Mouse (Mus musculus): ENCODE results near the gene Hfm1. TPM values are rescaled to one million over a fixed set of nuclear protein-coding genes. Genes with fewer than 3 reads are reported as not detected.
A peak's percentile ranks its signal among the peaks of the same experiment; 100 is the strongest.

Gene Hfm1
- polyA plus RNA-seq, 1 experiment from 2014 or later = 5.1 TPM

DNA sequence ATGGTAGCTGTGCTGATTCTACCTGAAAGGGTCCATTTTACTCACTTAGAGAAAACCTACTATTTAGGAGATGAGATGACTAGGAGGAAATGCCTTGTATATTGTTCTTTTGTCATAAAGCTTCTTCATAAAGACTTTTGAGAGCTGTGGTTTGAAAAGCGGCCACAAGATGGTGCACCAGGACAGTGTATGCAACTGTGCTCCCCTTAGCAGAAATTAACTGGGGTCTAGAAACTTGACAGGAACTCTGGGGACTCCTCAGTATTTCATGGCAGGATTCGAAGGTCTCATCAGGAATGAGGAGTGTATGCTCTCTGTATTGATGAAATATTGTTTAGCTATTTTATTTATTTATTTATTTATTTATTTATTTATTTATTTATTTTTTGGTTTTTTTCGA lies 65.7 kb downstream of the Hfm1 start:
- no peaks in the 10 kb centered on the region for H3K36me3 ChIP-seq (ENCODE audit: control insufficient read depth, insufficient read depth)
- H3K9me3 ChIP-seq (ENCODE audit: control insufficient read depth, low read length) = no peaks in the 10 kb centered on the region
- no peak overlapping the region for H3K27ac ChIP-seq (ENCODE audit: low read length)
- H3K4me1 ChIP-seq (replicated peaks; ENCODE audit: control insufficient read depth, insufficient read depth, low read length) = no peaks in the 10 kb centered on the region
- H3K9ac ChIP-seq (replicated peaks; ENCODE audit: low read depth, low read length) = no peak overlapping the region
- no peak overlapping the region for H3K4me2 ChIP-seq (ENCODE audit: low read length)
- no peaks in the 10 kb centered on the region for H3K27me3 ChIP-seq (replicated peaks; ENCODE audit: control insufficient read depth, insufficient read depth, low read length)
- H3K4me3 ChIP-seq (replicated peaks; ENCODE audit: low read length) = no peak overlapping the region
- peak; percentile 75 for ATAC-seq
- 37% methylated on average over 3 of the region's 3 CpGs for WGBS

- Histone ChIP-seq H3K36me3 (ENCODE audit: control insufficient read depth, insufficient read depth) (no peaks in the 10 kb centered on the region), H3K4me2 (ENCODE audit: low read length) (no peak overlapping the region), H3K4me1 (replicated peaks; ENCODE audit: control insufficient read depth, insufficient read depth, low read length) (no peaks in the 10 kb centered on the region), H3K27ac (ENCODE audit: low read length) (no peak overlapping the region), H3K9ac (replicated peaks; ENCODE audit: low read depth, low read length) (no peak overlapping the region), H3K27me3 (replicated peaks; ENCODE audit: control insufficient read depth, insufficient read depth, low read length) (no peaks in the 10 kb centered on the region), H3K9me3 (ENCODE audit: control insufficient read depth, low read length) (no peaks in the 10 kb centered on the region), H3K4me3 (replicated peaks; ENCODE audit: low read length) (no peak overlapping the region)
- no peak for ATAC-seq
- WGBS = 86% methylated on average over 3 of the region's 3 CpGs
These were observed 72.8 kb downstream of the Hfm1 start for GRCm38 (mm10) chr5:106853284-106853683.

GRCm38 (mm10) chr5:106847045-106847444 lies 79.1 kb downstream of the Hfm1 start:
- ATAC-seq = no peak
- H3K36me3 ChIP-seq (ENCODE audit: control insufficient read depth, insufficient read depth) = no peaks in the 10 kb centered on the region

DNA sequence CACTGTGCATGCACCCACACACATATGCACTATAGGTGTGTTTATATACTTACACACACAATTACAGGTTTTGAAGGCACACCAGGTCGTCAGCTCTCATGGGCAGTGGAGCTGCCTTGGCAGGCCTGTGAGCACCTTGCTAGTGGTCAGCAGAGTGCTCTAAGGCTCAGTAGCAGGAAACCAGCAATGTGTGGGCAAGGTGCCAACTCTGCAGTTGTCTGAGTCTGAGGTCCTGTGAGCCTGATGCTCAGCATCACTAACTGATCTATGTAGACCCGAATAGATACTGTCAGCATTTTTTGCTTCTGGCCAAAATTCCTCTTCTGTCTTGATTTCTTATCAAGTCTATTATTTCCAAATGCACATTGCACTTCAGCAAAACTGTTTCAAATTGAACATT lies 82.2 kb downstream of the Hfm1 start:
- no peak overlapping the region for H3K9ac ChIP-seq (replicated peaks; ENCODE audit: low read depth, low read length)
- ATAC-seq = no peak
- no peak overlapping the region for H3K4me2 ChIP-seq (ENCODE audit: low read length)
- H3K27ac ChIP-seq (ENCODE audit: low read length) = no peak overlapping the region
- H3K4me1 ChIP-seq (replicated peaks; ENCODE audit: control insufficient read depth, insufficient read depth, low read length) = no peaks in the 10 kb centered on the region
- no peaks in the 10 kb centered on the region for H3K27me3 ChIP-seq (replicated peaks; ENCODE audit: control insufficient read depth, insufficient read depth, low read length)
- no peak overlapping the region for H3K4me3 ChIP-seq (replicated peaks; ENCODE audit: low read length)
- H3K36me3 ChIP-seq (ENCODE audit: control insufficient read depth, insufficient read depth) = no peaks in the 10 kb centered on the region
- WGBS = 88% methylated on average over 2 of the region's 2 CpGs
- no peaks in the 10 kb centered on the region for H3K9me3 ChIP-seq (ENCODE audit: control insufficient read depth, low read length)

More at GRCm38 (mm10) chr5:106847045-106847444, 79.1 kb downstream of the Hfm1 start:
- H3K9me3 ChIP-seq (ENCODE audit: control insufficient read depth, low read length) = no peaks in the 10 kb centered on the region
- no peaks in the 10 kb centered on the region for H3K4me1 ChIP-seq (replicated peaks; ENCODE audit: control insufficient read depth, insufficient read depth, low read length)
- H3K9ac ChIP-seq (replicated peaks; ENCODE audit: low read depth, low read length) = no peak overlapping the region
- no peak overlapping the region for H3K27ac ChIP-seq (ENCODE audit: low read length)
- no peaks in the 10 kb centered on the region for H3K27me3 ChIP-seq (replicated peaks; ENCODE audit: control insufficient read depth, insufficient read depth, low read length)
- no peak overlapping the region for H3K4me2 ChIP-seq (ENCODE audit: low read length)
- H3K4me3 ChIP-seq (replicated peaks; ENCODE audit: low read length) = no peak overlapping the region

DNA sequence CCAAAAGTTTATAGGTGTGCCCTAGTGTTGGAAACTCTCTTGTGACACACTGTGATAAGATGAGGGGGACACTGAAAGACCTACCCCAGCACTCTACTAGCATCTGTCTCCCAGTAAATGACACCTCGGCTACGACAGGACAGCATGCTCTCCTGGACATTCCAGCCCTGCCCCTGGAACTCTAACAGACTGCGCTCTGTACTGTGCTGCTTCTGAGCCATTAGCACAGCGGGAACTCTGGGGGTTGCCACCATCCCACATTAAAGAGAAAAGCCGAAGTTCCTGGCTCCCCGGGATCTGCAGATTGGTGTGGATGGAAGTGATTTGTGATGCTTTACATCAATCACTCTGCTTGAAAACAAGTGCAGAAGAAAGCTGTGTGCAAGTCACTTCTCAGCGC lies 93.1 kb downstream of the Hfm1 start:
- 23% methylated on average over 7 of the region's 7 CpGs for WGBS
- no peak for ATAC-seq

GRCm38 (mm10) chr5:106831401-106831800 lies 94.7 kb downstream of the Hfm1 start:
- H3K4me1 ChIP-seq (replicated peaks; ENCODE audit: control insufficient read depth, insufficient read depth, low read length) = no peaks in the 10 kb centered on the region
- 84% methylated on average over 6 of the region's 6 CpGs for WGBS
- no peak overlapping the region for H3K9ac ChIP-seq (replicated peaks; ENCODE audit: low read depth, low read length)
- no peaks in the 10 kb centered on the region for H3K27me3 ChIP-seq (replicated peaks; ENCODE audit: control insufficient read depth, insufficient read depth, low read length)
- H3K27ac ChIP-seq (ENCODE audit: low read length) = no peak overlapping the region
- ATAC-seq = no peak
- no peaks in the 10 kb centered on the region for H3K36me3 ChIP-seq (ENCODE audit: control insufficient read depth, insufficient read depth)
- H3K9me3 ChIP-seq (ENCODE audit: control insufficient read depth, low read length) = no peaks in the 10 kb centered on the region
- H3K4me2 ChIP-seq (ENCODE audit: low read length) = no peak overlapping the region
- H3K4me3 ChIP-seq (replicated peaks; ENCODE audit: low read length) = no peak overlapping the region

More for the DNA sequence above, 93.1 kb downstream of the Hfm1 start:
- H3K4me3 ChIP-seq (replicated peaks; ENCODE audit: low read length) = no peak overlapping the region
- H3K36me3 ChIP-seq (ENCODE audit: control insufficient read depth, insufficient read depth) = no peaks in the 10 kb centered on the region
- no peaks in the 10 kb centered on the region for H3K27me3 ChIP-seq (replicated peaks; ENCODE audit: control insufficient read depth, insufficient read depth, low read length)
- no peak overlapping the region for H3K4me2 ChIP-seq (ENCODE audit: low read length)
- H3K9me3 ChIP-seq (ENCODE audit: control insufficient read depth, low read length) = no peaks in the 10 kb centered on the region
- no peaks in the 10 kb centered on the region for H3K4me1 ChIP-seq (replicated peaks; ENCODE audit: control insufficient read depth, insufficient read depth, low read length)
- no peak overlapping the region for H3K9ac ChIP-seq (replicated peaks; ENCODE audit: low read depth, low read length)
- no peak overlapping the region for H3K27ac ChIP-seq (ENCODE audit: low read length)

DNA sequence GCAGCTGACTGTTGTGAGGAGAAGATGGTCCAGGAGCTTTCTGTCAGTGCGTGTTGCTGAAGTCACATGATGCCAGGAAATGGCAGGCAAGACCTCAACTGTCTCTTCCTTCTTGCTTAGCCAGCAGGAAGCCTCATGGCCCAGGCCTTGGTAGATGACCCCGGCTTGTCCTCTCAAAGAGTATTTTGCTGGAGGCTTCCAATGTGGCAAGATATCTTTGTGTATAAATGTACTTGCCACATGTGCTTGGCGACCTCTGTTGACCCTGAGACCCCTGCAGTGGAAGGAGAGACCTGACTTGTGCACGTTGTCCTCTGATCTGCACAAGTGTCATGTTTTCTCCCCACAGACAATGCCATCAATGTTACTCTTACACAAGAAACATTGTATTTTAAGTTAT lies 95.3 kb downstream of the Hfm1 start:
- Histone ChIP-seq H3K4me1 (replicated peaks; ENCODE audit: control insufficient read depth, insufficient read depth, low read length) (peaks cover 2% of the 10 kb centered on the region), H3K4me3 (replicated peaks; ENCODE audit: low read length) (no peak overlapping the region), H3K4me2 (ENCODE audit: low read length) (no peak overlapping the region), H3K9ac (replicated peaks; ENCODE audit: low read depth, low read length) (no peak overlapping the region), H3K27ac (ENCODE audit: low read length) (no peak overlapping the region), H3K27me3 (replicated peaks; ENCODE audit: control insufficient read depth, insufficient read depth, low read length) (no peaks in the 10 kb centered on the region), H3K36me3 (ENCODE audit: control insufficient read depth, insufficient read depth) (no peaks in the 10 kb centered on the region), H3K9me3 (ENCODE audit: control insufficient read depth, low read length) (no peaks in the 10 kb centered on the region)
- 80% methylated on average over 4 of the region's 4 CpGs for WGBS
- ATAC-seq = no peak

GRCm38 (mm10) chr5:106826740-106827139 lies 99.4 kb downstream of the Hfm1 start:
- Histone ChIP-seq H3K4me2 (ENCODE audit: low read length) (no peak overlapping the region), H3K9ac (replicated peaks; ENCODE audit: low read depth, low read length) (no peak overlapping the region), H3K9me3 (ENCODE audit: control insufficient read depth, low read length) (no peaks in the 10 kb centered on the region), H3K4me1 (replicated peaks; ENCODE audit: control insufficient read depth, insufficient read depth, low read length) (peaks cover 12% of the 10 kb centered on the region), H3K4me3 (replicated peaks; ENCODE audit: low read length) (no peak overlapping the region), H3K27ac (ENCODE audit: low read length) (no peak overlapping the region), H3K27me3 (replicated peaks; ENCODE audit: control insufficient read depth, insufficient read depth, low read length) (no peaks in the 10 kb centered on the region), H3K36me3 (ENCODE audit: control insufficient read depth, insufficient read depth) (no peaks in the 10 kb centered on the region)
- ATAC-seq = no peak

DNA sequence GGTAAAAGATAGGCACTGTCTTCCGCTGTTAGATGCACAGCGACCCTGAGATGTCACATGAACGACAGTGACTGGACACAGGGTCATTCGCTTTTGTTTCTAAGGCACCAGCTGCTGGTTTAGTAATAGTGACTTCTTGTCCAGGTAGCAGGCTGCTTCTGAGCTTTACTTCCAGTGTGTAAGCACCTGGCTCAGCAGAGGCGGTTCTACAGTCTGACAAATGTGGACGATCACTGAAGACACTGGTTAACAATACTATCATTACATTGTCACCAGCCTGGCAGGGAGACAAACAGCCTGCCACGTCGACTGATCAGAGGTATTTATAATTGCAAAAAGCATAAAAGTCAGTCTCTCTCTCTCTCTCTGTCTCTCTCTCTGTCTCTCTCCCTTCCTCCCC lies 100.1 kb downstream of the Hfm1 start:
- peak; percentile 57 for ATAC-seq
- Histone ChIP-seq H3K9me3 (ENCODE audit: control insufficient read depth, low read length) (no peaks in the 10 kb centered on the region), H3K27ac (ENCODE audit: low read length) (no peak overlapping the region), H3K4me1 (replicated peaks; ENCODE audit: control insufficient read depth, insufficient read depth, low read length) (peaks cover 12% of the 10 kb centered on the region), H3K27me3 (replicated peaks; ENCODE audit: control insufficient read depth, insufficient read depth, low read length) (no peaks in the 10 kb centered on the region), H3K36me3 (ENCODE audit: control insufficient read depth, insufficient read depth) (no peaks in the 10 kb centered on the region), H3K4me2 (ENCODE audit: low read length) (peak overlapping the region; percentile 86; the same call in 1 of the 2 replicates), H3K9ac (replicated peaks; ENCODE audit: low read depth, low read length) (no peak overlapping the region), H3K4me3 (replicated peaks; ENCODE audit: low read length) (no peak overlapping the region)
- WGBS = 54% methylated on average over 8 of the region's 8 CpGs

DNA sequence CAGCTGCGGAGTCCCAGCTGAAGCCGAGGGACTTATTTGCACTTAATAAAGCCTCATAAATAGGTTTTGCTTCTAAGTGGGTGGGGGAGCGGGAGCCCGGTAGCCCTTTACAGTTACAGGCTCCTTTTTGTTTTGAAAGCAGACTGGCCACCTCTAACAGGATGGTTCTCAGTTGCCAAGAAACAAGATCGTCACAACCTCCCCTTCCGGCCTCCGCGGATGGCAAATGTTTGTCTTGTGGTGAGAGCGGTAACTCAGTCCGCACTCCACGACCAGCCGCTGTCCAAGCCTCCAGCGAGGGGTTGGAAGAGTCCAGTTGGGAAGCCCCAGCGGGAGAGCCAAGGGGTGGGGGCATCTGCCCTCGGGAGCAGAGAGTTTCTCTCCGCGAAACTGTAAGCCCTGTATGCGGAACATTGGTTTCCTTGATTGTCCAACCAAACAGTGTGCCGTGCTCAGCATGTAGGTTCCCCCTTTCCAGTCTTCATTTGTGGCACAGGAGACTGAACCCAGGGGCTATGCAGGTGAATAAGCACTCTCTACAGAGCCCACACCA lies 100.7 kb downstream of the Hfm1 start:
- Histone ChIP-seq H3K4me2 (ENCODE audit: low read length) (peak overlapping the region; percentile 86), H3K36me3 (ENCODE audit: control insufficient read depth, insufficient read depth) (no peaks in the 10 kb centered on the region), H3K4me3 (replicated peaks; ENCODE audit: low read length) (peak overlapping the region; percentile 48), H3K27me3 (replicated peaks; ENCODE audit: control insufficient read depth, insufficient read depth, low read length) (no peaks in the 10 kb centered on the region), H3K4me1 (replicated peaks; ENCODE audit: control insufficient read depth, insufficient read depth, low read length) (peaks cover 12% of the 10 kb centered on the region), H3K9ac (replicated peaks; ENCODE audit: low read depth, low read length) (peak overlapping the region; percentile 64), H3K27ac (ENCODE audit: low read length) (peak overlapping the region; percentile 58), H3K9me3 (ENCODE audit: control insufficient read depth, low read length) (no peaks in the 10 kb centered on the region)
- ATAC-seq = peak; percentile 69
- 8% methylated on average over 19 of the region's 19 CpGs for WGBS

Measured in forebrain, embryonic 16.5 days (tissue).